Mouse (Mus musculus) MN1 (cell line): ENCODE measurements around the gene Sec14l1.
A peak's percentile ranks its signal among the peaks of the same experiment; 100 is the strongest.

Experiments used
- DNase-seq: peaks from one replicate; pipeline ENCODE4 v3.0.0-alpha.2; 2016; ENCODE audit warnings: low spot score

The Sec14l1 gene

GRCm38 (mm10) chr11:117109179-117109954 is 5.6 kb upstream of the Sec14l1 start:
- no peak for DNase-seq

- no peak for DNase-seq
These were observed 2.9 kb upstream of the Sec14l1 start for GRCm38 (mm10) chr11:117111967-117112648.

GRCm38 (mm10) chr11:117112649-117113051 is 2.3 kb upstream of the Sec14l1 start:
- DNase-seq: no peak

- DNase-seq: no peak
These were observed 1.6 kb upstream of the Sec14l1 start for GRCm38 (mm10) chr11:117113377-117113776.

GRCm38 (mm10) chr11:117114231-117114591 is 757 bp upstream of the Sec14l1 start:
- peak; percentile 48 for DNase-seq

GRCm38 (mm10) chr11:117115346-117116219 is 615 bp downstream of the Sec14l1 start:
- DNase-seq: peak; percentile 75

GRCm38 (mm10) chr11:117116350-117117303 is 1.7 kb downstream of the Sec14l1 start:
- peak; percentile 42 for DNase-seq

- DNase-seq: no peak
These were observed 2.4 kb downstream of the Sec14l1 start for GRCm38 (mm10) chr11:117117321-117117720.

GRCm38 (mm10) chr11:117117791-117118190 is 2.8 kb downstream of the Sec14l1 start:
- DNase-seq: no peak

- no peak for DNase-seq
These were observed 3.3 kb downstream of the Sec14l1 start for GRCm38 (mm10) chr11:117118248-117118647.

GRCm38 (mm10) chr11:117118721-117119321 is 3.9 kb downstream of the Sec14l1 start:
- peak; percentile 68 for DNase-seq

- no peak for DNase-seq
These were observed 4.8 kb downstream of the Sec14l1 start for GRCm38 (mm10) chr11:117119723-117120122.

GRCm38 (mm10) chr11:117120285-117121163 is 5.6 kb downstream of the Sec14l1 start:
- no peak for DNase-seq

- peak; percentile 42 for DNase-seq
These were observed 6.2 kb downstream of the Sec14l1 start for GRCm38 (mm10) chr11:117121164-117121535.

GRCm38 (mm10) chr11:117121954-117122353 is 7.0 kb downstream of the Sec14l1 start:
- DNase-seq: no peak

GRCm38 (mm10) chr11:117123418-117124085 is 8.6 kb downstream of the Sec14l1 start:
- peak; percentile 31 for DNase-seq

GRCm38 (mm10) chr11:117124539-117124938 is 9.6 kb downstream of the Sec14l1 start:
- no peak for DNase-seq

GRCm38 (mm10) chr11:117127250-117127837 is 12.4 kb downstream of the Sec14l1 start:
- no peak for DNase-seq
